Mouse (Mus musculus): ENCODE measurements around the gene Mbnl2. TPM values are rescaled to one million over a fixed set of nuclear protein-coding genes. Genes with fewer than 3 reads are reported as not detected.
A peak's percentile ranks its signal among the peaks of the same experiment; 100 is the strongest.

The Mbnl2 gene
- polyA plus RNA-seq, 1 experiment from 2014 or later = 20.2 TPM

DNA sequence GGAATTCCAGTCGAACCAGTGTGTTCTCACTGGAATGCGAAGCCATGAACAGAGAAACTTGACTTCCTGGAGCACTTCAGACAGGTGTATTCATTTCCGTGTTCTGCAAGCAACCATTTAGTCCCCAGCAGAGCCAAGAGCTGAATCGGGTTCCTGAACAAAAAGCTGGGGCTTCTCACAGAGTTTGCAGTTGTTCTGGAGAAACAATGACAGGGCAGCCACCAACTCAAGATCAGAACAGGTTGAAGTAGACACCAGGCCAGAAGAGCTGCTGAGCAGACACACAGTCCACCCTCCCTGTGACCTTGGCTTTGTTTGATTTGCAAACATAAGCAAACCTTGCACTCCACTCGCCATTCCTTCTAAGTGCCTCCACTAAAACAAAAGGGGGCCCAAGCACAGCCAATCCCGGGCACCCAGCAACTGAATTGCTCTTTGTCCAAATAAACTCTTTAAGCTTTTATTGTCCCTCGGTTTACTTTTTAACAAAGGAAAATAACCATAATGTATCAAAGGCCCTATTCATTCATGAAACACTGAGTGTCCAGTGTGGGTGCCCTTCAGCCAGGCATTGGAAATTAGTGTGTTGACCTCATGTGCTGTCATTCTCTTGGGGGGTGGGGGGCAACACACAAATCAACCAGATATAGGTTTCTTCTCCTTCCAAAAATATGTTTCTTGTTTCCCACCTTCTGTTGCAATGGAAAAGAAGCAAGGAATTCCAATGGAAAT is 62.4 kb downstream of the Mbnl2 start:
- ATAC-seq = no peak
- H3K4me2 ChIP-seq = no peak overlapping the region
- H3K9me3 ChIP-seq (replicated peaks) = no peaks in the 10 kb centered on the region
- WGBS (ENCODE audit: insufficient replicate concordance) = 62% methylated on average over 7 of the region's 7 CpGs
- no peak overlapping the region for H3K4me3 ChIP-seq
- H3K36me3 ChIP-seq = no peaks in the 10 kb centered on the region
- H3K27me3 ChIP-seq (replicated peaks) = no peaks in the 10 kb centered on the region
- H3K9ac ChIP-seq = no peak overlapping the region
- H3K4me1 ChIP-seq = peaks cover 15% of the 10 kb centered on the region; the same call in 1 of the 2 replicates
- H3K27ac ChIP-seq = no peak overlapping the region

DNA sequence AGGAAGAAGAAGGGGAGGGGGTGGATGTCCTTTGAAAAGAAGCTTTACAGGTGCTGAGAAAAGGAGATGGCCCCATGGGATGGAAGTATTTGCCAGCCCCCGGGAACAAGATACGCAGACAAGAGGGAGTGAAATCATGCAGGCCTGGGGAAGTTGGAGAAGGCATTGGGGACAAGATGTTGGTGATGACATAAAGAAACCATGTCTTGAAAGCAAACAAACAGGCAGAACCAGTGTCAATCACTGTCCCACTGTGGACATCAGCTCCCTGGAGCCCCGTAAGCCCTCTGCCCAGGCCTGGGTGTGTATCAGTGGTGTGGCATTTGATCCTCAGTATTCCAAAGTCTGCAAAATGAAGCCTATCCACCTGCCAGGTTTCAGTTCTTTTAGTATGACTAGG is 63.2 kb downstream of the Mbnl2 start:
- no peak for ATAC-seq
- Histone ChIP-seq H3K27me3 (replicated peaks) (no peaks in the 10 kb centered on the region), H3K4me1 (peaks cover 7% of the 10 kb centered on the region; the same call in 1 of the 2 replicates), H3K9me3 (replicated peaks) (no peaks in the 10 kb centered on the region), H3K36me3 (no peaks in the 10 kb centered on the region), H3K4me3 (no peak overlapping the region), H3K4me2 (no peak overlapping the region), H3K27ac (no peak overlapping the region), H3K9ac (no peak overlapping the region)
- WGBS (ENCODE audit: insufficient replicate concordance) = 80% methylated on average over 3 of the region's 3 CpGs

DNA sequence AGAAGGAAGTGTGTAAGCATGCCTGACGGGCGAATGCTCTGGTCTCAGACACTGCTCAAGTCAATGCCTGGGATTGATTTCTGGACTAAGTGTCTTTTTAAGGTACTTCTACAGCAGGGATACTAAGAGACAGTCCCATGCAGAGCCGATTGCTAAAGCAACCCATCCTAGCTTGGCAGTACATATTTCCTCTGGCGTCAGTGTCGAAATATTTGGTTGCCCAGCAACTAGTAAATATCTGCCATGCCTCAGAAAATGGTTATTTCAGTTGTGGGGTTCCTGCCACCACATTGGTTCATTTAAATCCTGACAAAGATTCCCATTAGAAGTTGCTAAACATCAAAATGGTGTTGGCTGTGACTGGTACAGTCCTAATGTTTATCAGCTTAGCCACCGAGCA is 66.4 kb downstream of the Mbnl2 start:
- Histone ChIP-seq H3K9me3 (replicated peaks) (no peaks in the 10 kb centered on the region), H3K36me3 (no peaks in the 10 kb centered on the region), H3K4me1 (peaks cover 6% of the 10 kb centered on the region; the same call in 1 of the 2 replicates), H3K27me3 (replicated peaks) (no peaks in the 10 kb centered on the region), H3K9ac (no peak overlapping the region), H3K27ac (no peak overlapping the region), H3K4me2 (no peak overlapping the region), H3K4me3 (no peak overlapping the region)
- no peak for ATAC-seq
- WGBS (ENCODE audit: insufficient replicate concordance) = 78% methylated on average over 6 of the region's 6 CpGs

DNA sequence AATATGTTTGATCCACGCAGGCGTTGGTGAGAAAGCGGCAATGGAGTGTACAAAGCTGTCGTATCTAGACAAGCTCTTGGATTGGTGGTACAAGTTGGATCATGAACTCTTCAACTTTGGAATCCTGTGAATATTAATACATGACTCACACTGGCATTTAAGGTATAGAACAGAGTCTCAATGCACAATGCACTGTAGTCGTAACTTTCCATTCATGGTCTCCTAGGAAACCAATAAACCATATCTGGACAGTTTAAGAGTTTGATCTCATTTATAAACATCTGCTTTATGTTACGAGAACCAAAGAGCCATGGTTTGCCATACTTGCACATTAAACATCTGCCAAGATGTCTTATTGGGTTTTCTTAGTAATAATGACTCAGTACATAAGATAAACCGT is 66.9 kb downstream of the Mbnl2 start:
- ATAC-seq = no peak
- Histone ChIP-seq H3K4me2 (no peak overlapping the region), H3K9ac (no peak overlapping the region), H3K4me3 (no peak overlapping the region), H3K4me1 (peaks cover 6% of the 10 kb centered on the region; the same call in 1 of the 2 replicates), H3K27me3 (replicated peaks) (no peaks in the 10 kb centered on the region), H3K27ac (no peak overlapping the region), H3K9me3 (replicated peaks) (no peaks in the 10 kb centered on the region), H3K36me3 (no peaks in the 10 kb centered on the region)
- WGBS (ENCODE audit: insufficient replicate concordance) = 81% methylated on average over 7 of the region's 7 CpGs

DNA sequence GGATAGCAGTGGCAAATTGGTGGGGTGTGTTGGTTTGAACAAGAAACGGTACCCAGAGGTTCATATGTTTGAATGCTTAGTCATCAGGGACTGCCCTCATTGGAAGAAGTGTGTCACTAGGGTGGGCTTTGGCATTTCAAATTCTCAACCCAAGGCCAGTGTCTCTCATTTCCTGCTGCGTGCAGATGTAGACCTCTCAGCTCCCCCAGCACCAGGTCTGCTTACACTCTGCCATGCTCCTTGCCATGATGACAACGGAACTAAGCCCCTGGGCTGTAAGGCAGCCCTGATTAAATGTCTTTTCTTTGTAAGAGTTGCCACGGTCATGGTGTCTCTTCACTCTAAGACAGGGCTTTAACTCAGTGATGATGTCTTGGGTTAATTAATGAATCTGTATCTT is 69.2 kb downstream of the Mbnl2 start:
- no peaks in the 10 kb centered on the region; the same call in 1 of the 2 replicates for H3K36me3 ChIP-seq
- no peaks in the 10 kb centered on the region for H3K27me3 ChIP-seq (replicated peaks)
- H3K4me1 ChIP-seq = peaks cover 9% of the 10 kb centered on the region
- no peak overlapping the region for H3K4me3 ChIP-seq
- ATAC-seq = no peak
- 81% methylated on average over 4 of the region's 4 CpGs for WGBS (ENCODE audit: insufficient replicate concordance)
- H3K27ac ChIP-seq = no peak overlapping the region
- H3K4me2 ChIP-seq = no peak overlapping the region
- H3K9me3 ChIP-seq (replicated peaks) = no peaks in the 10 kb centered on the region
- H3K9ac ChIP-seq = no peak overlapping the region

DNA sequence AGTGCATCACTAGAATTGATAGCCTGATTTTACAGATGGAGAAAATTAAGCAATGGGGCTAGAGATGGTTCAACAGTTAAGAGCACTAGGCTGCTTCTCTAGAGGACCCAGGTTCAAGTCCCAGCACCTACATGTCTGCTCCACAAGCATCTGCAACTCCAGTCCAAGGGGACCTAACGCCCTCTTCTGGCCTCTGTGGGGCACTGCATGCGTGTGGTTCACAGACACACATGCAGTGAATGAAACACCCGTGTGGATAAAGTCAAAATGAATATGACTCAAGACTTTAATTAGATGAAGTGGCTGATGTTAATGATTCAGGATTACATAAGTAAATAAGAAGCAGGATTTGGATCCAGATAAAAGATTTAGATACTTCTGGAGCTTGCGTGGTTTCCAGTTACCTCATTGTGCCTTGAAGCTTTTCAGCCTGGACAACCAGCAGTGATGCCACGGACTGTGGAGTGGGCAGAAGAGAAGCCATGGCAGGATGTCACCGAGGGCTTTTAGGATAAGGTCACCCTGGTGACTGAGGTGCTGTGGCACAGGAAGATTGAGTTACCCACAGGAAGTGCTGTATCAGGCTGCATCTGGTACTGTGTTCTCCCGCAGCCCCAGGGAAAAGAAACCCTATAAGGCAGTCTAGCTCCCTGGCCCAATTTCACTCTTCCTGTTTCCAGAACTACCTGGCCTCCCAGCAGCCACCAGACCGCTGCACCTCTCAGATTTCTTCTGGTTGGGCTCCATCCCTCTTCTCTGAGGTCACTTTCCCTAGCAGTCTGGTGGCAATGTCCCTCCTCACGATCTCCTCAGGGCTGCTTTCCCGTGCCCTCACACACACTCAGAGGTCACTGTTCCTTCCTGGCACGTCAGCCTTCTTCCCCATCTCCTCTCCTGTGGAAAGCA is 72.2 kb downstream of the Mbnl2 start:
- H3K4me1 ChIP-seq = peaks cover 20% of the 10 kb centered on the region
- 40% methylated on average over 11 of the region's 11 CpGs for WGBS (ENCODE audit: insufficient replicate concordance)
- no peak overlapping the region for H3K9ac ChIP-seq
- H3K4me3 ChIP-seq = no peak overlapping the region
- H3K27ac ChIP-seq = no peak overlapping the region
- no peak; the same call in 1 of the 2 replicates for ATAC-seq
- H3K9me3 ChIP-seq (replicated peaks) = no peaks in the 10 kb centered on the region
- no peak overlapping the region for H3K4me2 ChIP-seq
- H3K36me3 ChIP-seq = no peaks in the 10 kb centered on the region; the same call in 1 of the 2 replicates
- H3K27me3 ChIP-seq (replicated peaks) = no peaks in the 10 kb centered on the region

DNA sequence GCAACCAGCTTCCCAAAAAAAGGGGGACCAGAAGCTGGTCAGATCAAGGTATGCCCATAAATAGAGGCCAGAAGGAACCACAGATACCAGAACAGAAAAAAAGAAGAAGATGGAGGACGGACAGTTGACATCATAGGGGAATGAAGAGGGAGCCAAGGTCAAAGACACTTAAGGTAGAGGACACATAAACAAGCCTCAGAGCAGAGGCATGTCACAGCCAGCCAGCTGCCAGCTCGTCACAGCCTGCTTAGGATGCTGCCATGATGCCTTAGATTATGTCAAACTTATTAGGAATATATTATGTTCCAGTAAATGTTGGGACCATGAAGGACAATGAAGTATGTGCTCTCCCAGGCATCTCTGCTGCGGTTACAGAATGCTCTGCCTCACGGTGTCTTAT is 73.9 kb downstream of the Mbnl2 start:
- Histone ChIP-seq H3K27me3 (replicated peaks) (no peaks in the 10 kb centered on the region), H3K4me3 (no peak overlapping the region), H3K9me3 (replicated peaks) (no peaks in the 10 kb centered on the region), H3K36me3 (no peaks in the 10 kb centered on the region; the same call in 1 of the 2 replicates), H3K4me1 (peaks cover 32% of the 10 kb centered on the region), H3K27ac (no peak overlapping the region), H3K9ac (no peak overlapping the region), H3K4me2 (no peak overlapping the region)
- no peak for ATAC-seq
- WGBS (ENCODE audit: insufficient replicate concordance) = 78% methylated on average over 4 of the region's 4 CpGs

DNA sequence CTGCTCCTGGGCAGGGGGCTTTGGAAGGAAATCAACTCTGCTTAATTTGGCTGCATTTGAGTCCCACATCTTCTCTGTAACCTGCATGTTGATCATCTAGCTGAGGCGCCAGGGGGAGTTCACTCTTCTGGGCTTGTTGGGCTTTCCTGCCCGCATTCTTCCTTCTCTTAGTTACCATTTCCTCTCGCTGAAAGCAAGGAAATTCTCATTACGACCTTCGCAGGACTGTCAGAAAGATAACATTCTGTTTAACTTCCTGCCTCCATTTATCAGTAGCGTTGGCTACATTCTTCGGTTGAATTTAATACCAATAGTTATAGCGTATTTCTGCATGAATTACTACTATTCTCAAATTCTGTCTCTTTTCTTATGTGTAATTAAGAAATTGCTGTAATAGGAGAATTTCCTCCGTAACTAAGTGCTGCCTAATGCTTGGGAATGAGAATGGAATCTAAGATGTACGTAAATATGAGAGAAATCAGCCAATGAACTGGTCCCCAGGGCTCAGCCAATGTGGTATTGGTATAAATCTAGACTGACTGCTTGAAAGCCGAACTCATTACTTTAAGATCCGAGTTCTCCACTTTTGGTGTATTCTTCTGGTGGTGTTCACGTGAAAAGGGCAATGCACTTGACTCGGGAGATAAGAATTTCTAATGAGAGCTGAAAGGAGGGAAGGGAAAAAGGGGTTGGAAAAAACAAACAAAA is 76.8 kb downstream of the Mbnl2 start:
- Histone ChIP-seq H3K4me3 (no peak overlapping the region), H3K27me3 (replicated peaks) (no peaks in the 10 kb centered on the region), H3K36me3 (no peaks in the 10 kb centered on the region; the same call in 1 of the 2 replicates), H3K9me3 (replicated peaks) (no peaks in the 10 kb centered on the region), H3K9ac (no peak overlapping the region), H3K4me2 (peak overlapping the region; percentile 37), H3K4me1 (peaks cover 47% of the 10 kb centered on the region), H3K27ac (0 out of 2 replicates have a peak overlapping the region, but pooled peaks have one; percentile 20)
- no peak for ATAC-seq
- 26% methylated on average over 14 of the region's 14 CpGs for WGBS (ENCODE audit: insufficient replicate concordance)

DNA sequence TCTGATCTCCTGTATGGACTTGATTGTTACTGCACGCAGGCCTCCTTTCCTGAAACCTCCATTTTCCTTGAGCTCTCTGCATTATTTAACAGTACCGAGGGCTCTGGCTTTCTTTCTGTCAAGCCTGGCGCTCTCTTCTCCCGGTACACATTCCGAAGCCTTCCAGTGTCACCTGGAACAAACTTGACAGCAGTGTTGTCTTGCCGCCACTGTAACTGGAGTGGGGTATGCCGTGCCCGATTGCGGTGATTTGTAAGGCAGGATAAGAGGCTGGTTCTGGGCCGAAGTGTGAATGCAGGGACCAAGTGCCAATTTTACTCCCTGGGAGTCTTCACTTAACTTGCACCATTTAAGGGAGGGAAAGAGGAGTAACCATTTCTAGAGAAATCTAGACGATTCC is 77.7 kb downstream of the Mbnl2 start:
- Histone ChIP-seq H3K4me3 (no peak overlapping the region), H3K9ac (no peak overlapping the region), H3K36me3 (no peaks in the 10 kb centered on the region; the same call in 1 of the 2 replicates), H3K9me3 (replicated peaks) (no peaks in the 10 kb centered on the region), H3K4me1 (peaks cover 40% of the 10 kb centered on the region), H3K27me3 (replicated peaks) (no peaks in the 10 kb centered on the region), H3K27ac (no peak overlapping the region), H3K4me2 (no peak overlapping the region)
- WGBS (ENCODE audit: insufficient replicate concordance) = 70% methylated on average over 11 of the region's 11 CpGs
- ATAC-seq = no peak

DNA sequence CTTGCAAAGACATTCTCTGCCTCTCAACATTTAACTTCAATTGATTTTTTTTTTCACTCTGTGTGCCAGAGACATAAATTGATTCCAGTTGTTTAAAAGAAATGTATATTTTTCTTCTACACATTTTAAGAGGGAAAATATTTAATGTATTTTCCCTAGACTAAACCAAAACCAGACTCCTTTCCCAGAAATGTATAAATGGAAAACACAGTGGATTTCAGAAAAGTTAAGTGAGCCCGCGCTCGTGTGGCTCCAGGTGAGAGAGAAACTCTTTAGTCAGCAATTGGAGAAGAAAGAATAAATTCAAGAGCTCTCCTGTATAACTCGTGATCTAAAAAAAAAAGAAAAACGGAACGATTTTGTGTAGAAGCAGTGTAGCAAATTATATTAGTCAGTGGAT is 79.1 kb downstream of the Mbnl2 start:
- WGBS (ENCODE audit: insufficient replicate concordance) = 69% methylated on average over 6 of the region's 6 CpGs
- H3K4me2 ChIP-seq = no peak overlapping the region
- H3K36me3 ChIP-seq = peaks cover 10% of the 10 kb centered on the region
- H3K27me3 ChIP-seq (replicated peaks) = no peaks in the 10 kb centered on the region
- no peak for ATAC-seq
- H3K27ac ChIP-seq = no peak overlapping the region; the same call in 1 of the 2 replicates
- H3K9ac ChIP-seq = no peak overlapping the region
- H3K4me3 ChIP-seq = no peak overlapping the region
- no peaks in the 10 kb centered on the region for H3K9me3 ChIP-seq (replicated peaks)
- H3K4me1 ChIP-seq = peaks cover 38% of the 10 kb centered on the region

DNA sequence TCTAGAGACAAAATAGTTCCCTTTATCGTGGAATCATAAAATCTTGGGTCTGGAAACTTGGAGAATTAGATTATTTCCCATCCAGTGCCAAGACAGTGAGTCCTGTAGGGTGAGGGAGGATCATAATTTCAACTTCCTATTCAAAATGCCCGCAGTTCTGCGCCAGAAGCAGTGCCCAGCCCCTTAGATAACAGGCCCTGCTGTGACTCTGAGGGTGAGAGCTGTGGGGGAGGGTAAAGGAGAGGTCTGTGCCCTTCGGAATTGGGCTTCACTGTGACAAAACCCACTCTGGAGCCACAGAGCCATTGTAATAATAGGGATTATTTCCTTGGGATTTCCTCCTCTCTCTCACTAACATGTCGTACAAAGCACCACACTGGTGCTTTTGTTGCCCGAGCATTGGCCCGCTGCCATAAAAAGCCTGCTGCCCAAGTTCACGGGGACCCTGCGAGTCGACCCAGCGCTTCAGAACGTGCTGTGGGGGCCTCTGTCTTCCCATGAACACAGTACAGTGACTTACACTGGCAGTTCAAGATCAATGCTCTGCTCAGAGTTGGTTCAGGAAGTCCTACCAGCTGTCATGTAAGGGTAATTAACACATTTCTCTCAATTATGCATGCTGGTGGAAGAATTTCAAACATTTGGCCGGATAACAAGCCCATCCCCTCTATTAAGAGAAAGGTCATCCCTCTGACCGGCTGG is 79.7 kb downstream of the Mbnl2 start:
- Histone ChIP-seq H3K27me3 (replicated peaks) (no peaks in the 10 kb centered on the region), H3K9ac (no peak overlapping the region), H3K9me3 (replicated peaks) (no peaks in the 10 kb centered on the region), H3K36me3 (peaks cover 10% of the 10 kb centered on the region), H3K4me1 (peaks cover 38% of the 10 kb centered on the region), H3K4me3 (no peak overlapping the region), H3K4me2 (peak overlapping the region; percentile 24), H3K27ac (peak overlapping the region; percentile 5; the same call in 1 of the 2 replicates)
- peak; percentile 58; the same call in 1 of the 2 replicates for ATAC-seq
- WGBS (ENCODE audit: insufficient replicate concordance) = 46% methylated on average over 14 of the region's 14 CpGs

Measured in liver, embryonic 12.5 days (tissue).